Mouse (Mus musculus) limb, embryonic 14.5 days (tissue): ENCODE results near the gene Ramp2. TPM values are rescaled to one million over a fixed set of nuclear protein-coding genes. Genes with fewer than 3 reads are reported as not detected.
A peak's percentile ranks its signal among the peaks of the same experiment; 100 is the strongest.

Source experiments
- ATAC-seq: fragments of 200-750 bp; cut with Nextera tagmentation; 2 replicates; pipeline ENCODE4 v1.8.0; 2017; ENCODE audit warnings: low read depth, moderate number of reproducible peaks, moderate TSS enrichment; ENCODE audit not compliant: low FRiP score
- DNase-seq: peaks from one replicate; pipeline ENCODE4 v3.0.0-alpha.2; 2015; ENCODE audit warnings: low spot score
- H3K27ac ChIP-seq: fragments of 300-500 bp; sonication (generic); replicated peaks from 2 replicates; pipeline ENCODE4 v1.5.1; 2014; ENCODE audit warnings: low read depth, mild to moderate bottlenecking, low read length, moderate library complexity, mixed read lengths
- H3K27me3 ChIP-seq: fragments of 300-500 bp; sonication (generic); 2 replicates; pipeline ENCODE4 v1.6.1; 2014; ENCODE audit warnings: low read length, mixed read lengths; ENCODE audit not compliant: control insufficient read depth, insufficient read depth
- H3K36me3 ChIP-seq: fragments of 300-500 bp; sonication (generic); 2 replicates; pipeline ENCODE4 v1.6.1; 2014; ENCODE audit warnings: mild to moderate bottlenecking, low read length, moderate library complexity, mixed read lengths; ENCODE audit not compliant: control insufficient read depth, insufficient read depth
- H3K4me1 ChIP-seq: fragments of 300-500 bp; sonication (generic); 2 replicates; pipeline ENCODE4 v1.6.1; 2014; ENCODE audit warnings: antibody characterized with exemption, low read length, mixed read lengths; ENCODE audit not compliant: control insufficient read depth, insufficient read depth
- H3K4me2 ChIP-seq: fragments of 300-500 bp; sonication (generic); replicated peaks from 2 replicates; pipeline ENCODE4 v1.6.1; 2014; ENCODE audit warnings: low read depth, mild to moderate bottlenecking, low read length, moderate library complexity; ENCODE audit not compliant: severe bottlenecking
- H3K4me3 ChIP-seq: fragments of 300-500 bp; sonication (generic); replicated peaks from 2 replicates; pipeline ENCODE4 v1.5.1; 2014; ENCODE audit warnings: low read length
- H3K9ac ChIP-seq: fragments of 300-500 bp; sonication (generic); 2 replicates; pipeline ENCODE4 v1.6.1; 2014; ENCODE audit warnings: mild to moderate bottlenecking, low read depth, low read length, moderate library complexity; ENCODE audit not compliant: severe bottlenecking
- H3K9me3 ChIP-seq: fragments of 300-500 bp; sonication (generic); 2 replicates; pipeline ENCODE4 v1.6.1; 2016; ENCODE audit warnings: low read length; ENCODE audit not compliant: control insufficient read depth
- POLR2A ChIP-seq: fragments of 200-500 bp; IDR thresholded peaks from 2 replicates; pipeline ENCODE4 v1.8.0; 2012; ENCODE audit warnings: inconsistent platforms, mild to moderate bottlenecking, moderate library complexity, borderline replicate concordance; ENCODE audit not compliant: insufficient read depth, insufficient read length; ENCODE audit errors: extremely low read depth
- WGBS: fragments of 180-500 bp; shearing (Covaris S2); extraction: QIAGEN DNeasy Blood & Tissue Kit; methylation state at CpG from one replicate; pipeline ENCODE4 v1.1.7; 2014; 5-methylcytosine and 5-hydroxymethylcytosine counted together
- polyA plus RNA-seq, 2 experiments: library from polyadenylated mRNA; depleted of rRNA in 1 of 2; stranded (reverse) in 1 of 2; unstranded in 1 of 2; fragments of >200 nt; fragmentation: Nextera tagmentation in 1 of 2; extraction: Ambion mirVana in 1 of 2; gene quantifications; 2 replicates each; pipeline versions ENCODE4 v1.2.1 to v1.2.3; 2012 to 2014

Ramp2 gene
- polyA plus RNA-seq, 2 experiments: 89.4 to 98.9 TPM

- Histone ChIP-seq H3K27ac (no peak overlapping the region), H3K27me3 (no peaks in the 10 kb centered on the region), H3K9me3 (no peaks in the 10 kb centered on the region), H3K4me3 (no peak overlapping the region), H3K4me1 (peaks cover 8% of the 10 kb centered on the region), H3K9ac (no peak overlapping the region), H3K4me2 (no peak overlapping the region), H3K36me3 (no peaks in the 10 kb centered on the region)
- 91% methylated on average over 5 of the region's 5 CpGs for WGBS
- no peak for ATAC-seq
- no peak for DNase-seq
- no peak for TF ChIP-seq POLR2A
Observed at GRCm38 (mm10) chr11:101236782-101237181, 9.0 kb upstream of the Ramp2 start.

GRCm38 (mm10) chr11:101238071-101238647 is 7.7 kb upstream of the Ramp2 start:
- 23% methylated on average over 5 of the region's 5 CpGs for WGBS
- Histone ChIP-seq H3K4me2 (no peak overlapping the region), H3K27ac (peak overlapping the region; percentile 45), H3K9ac (no peak overlapping the region), H3K4me3 (no peak overlapping the region), H3K27me3 (no peaks in the 10 kb centered on the region), H3K9me3 (no peaks in the 10 kb centered on the region), H3K4me1 (no peaks in the 10 kb centered on the region), H3K36me3 (no peaks in the 10 kb centered on the region)
- TF ChIP-seq POLR2A: no peak
- DNase-seq (peak; percentile 50), ATAC-seq (no peak; the same call in 1 of the 2 replicates)

GRCm38 (mm10) chr11:101245071-101245470 is 757 bp upstream of the Ramp2 start:
- Histone ChIP-seq H3K27me3 (no peaks in the 10 kb centered on the region), H3K9ac (no peak overlapping the region), H3K36me3 (no peaks in the 10 kb centered on the region), H3K9me3 (no peaks in the 10 kb centered on the region), H3K4me2 (peak overlapping the region; percentile 97; the same call in 1 of the 2 replicates), H3K27ac (no peak overlapping the region), H3K4me1 (peaks cover 14% of the 10 kb centered on the region; the same call in 1 of the 2 replicates), H3K4me3 (0 out of 2 replicates have a peak overlapping the region, but pooled peaks have one; percentile 61)
- DNase-seq (no peak), ATAC-seq (no peak; the same call in 1 of the 2 replicates)
- WGBS: 6% methylated on average over 4 of the region's 4 CpGs
- no peak for TF ChIP-seq POLR2A

GRCm38 (mm10) chr11:101246702-101247012 is 829 bp downstream of the Ramp2 start:
- no peak for TF ChIP-seq POLR2A
- DNase-seq (no peak), ATAC-seq (no peak)
- Histone ChIP-seq H3K27me3 (no peaks in the 10 kb centered on the region), H3K4me2 (peak overlapping the region; percentile 97), H3K9me3 (no peaks in the 10 kb centered on the region), H3K36me3 (no peaks in the 10 kb centered on the region), H3K27ac (no peak overlapping the region), H3K4me1 (peaks cover 14% of the 10 kb centered on the region; the same call in 1 of the 2 replicates), H3K4me3 (peak overlapping the region; percentile 61), H3K9ac (peak overlapping the region; percentile 75)
- 12% methylated on average over 7 of the region's 7 CpGs for WGBS

GRCm38 (mm10) chr11:101247521-101248030 is 1.7 kb downstream of the Ramp2 start:
- ATAC-seq: no peak
- DNase-seq: no peak
- Histone ChIP-seq H3K4me2 (no peak overlapping the region), H3K4me3 (no peak overlapping the region), H3K27ac (no peak overlapping the region), H3K36me3 (no peaks in the 10 kb centered on the region), H3K9ac (no peak overlapping the region), H3K4me1 (peaks cover 16% of the 10 kb centered on the region; the same call in 1 of the 2 replicates), H3K27me3 (no peaks in the 10 kb centered on the region), H3K9me3 (no peaks in the 10 kb centered on the region)
- TF ChIP-seq POLR2A: no peak
- 84% methylated on average over 6 of the region's 6 CpGs for WGBS
